Mouse (Mus musculus) neural tube, embryonic 13.5 days (tissue): ENCODE results near the gene Fli1. TPM values are rescaled to one million over a fixed set of nuclear protein-coding genes. Genes with fewer than 3 reads are reported as not detected.
A peak's percentile ranks its signal among the peaks of the same experiment; 100 is the strongest.

Source experiments
- ATAC-seq: fragments of 200-750 bp; cut with Nextera tagmentation; 2 replicates; pipeline ENCODE4 v1.8.0; 2017; ENCODE audit warnings: low read depth, mild to moderate bottlenecking, moderate TSS enrichment, moderate library complexity
- H3K27ac ChIP-seq: fragments of 300-500 bp; sonication (generic); replicated peaks from 2 replicates; pipeline ENCODE4 v1.5.1; 2015; ENCODE audit warnings: moderate library complexity, mild to moderate bottlenecking, inconsistent platforms
- H3K27me3 ChIP-seq: fragments of 300-500 bp; sonication (generic); 2 replicates; pipeline ENCODE4 v1.6.1; 2015; ENCODE audit warnings: mild to moderate bottlenecking, inconsistent platforms
- H3K36me3 ChIP-seq: fragments of 300-500 bp; sonication (generic); 2 replicates; pipeline ENCODE4 v1.6.1; 2015; ENCODE audit warnings: mild to moderate bottlenecking, inconsistent platforms
- H3K4me1 ChIP-seq: fragments of 300-500 bp; sonication (generic); replicated peaks from 2 replicates; pipeline ENCODE4 v1.6.1; 2015; ENCODE audit warnings: inconsistent platforms
- H3K4me2 ChIP-seq: fragments of 300-500 bp; sonication (generic); 2 replicates; pipeline ENCODE4 v1.6.1; 2015; ENCODE audit warnings: inconsistent platforms, mild to moderate bottlenecking, moderate library complexity
- H3K4me3 ChIP-seq: fragments of 300-500 bp; sonication (generic); 2 replicates; pipeline ENCODE4 v1.5.1; 2015; ENCODE audit warnings: mild to moderate bottlenecking, inconsistent platforms
- H3K9ac ChIP-seq: fragments of 300-500 bp; sonication (generic); 2 replicates; pipeline ENCODE4 v1.6.1; 2015; ENCODE audit warnings: moderate library complexity, mild to moderate bottlenecking, inconsistent platforms
- H3K9me3 ChIP-seq: fragments of 300-500 bp; sonication (generic); 2 replicates; pipeline ENCODE4 v1.6.1; 2016; ENCODE audit warnings: inconsistent platforms
- WGBS: fragments of 180-500 bp; shearing (Covaris S2); methylation state at CpG from one replicate; pipeline ENCODE4 v1.1.7; 2015; 5-methylcytosine and 5-hydroxymethylcytosine counted together
- polyA plus RNA-seq: library from polyadenylated mRNA; unstranded; fragments of >200 nt; fragmentation: Nextera tagmentation; extraction: Ambion mirVana; gene quantifications from 2 replicates; pipeline ENCODE4 v1.2.1, GENCODE M21; 2015

Fli1 gene
- polyA plus RNA-seq, 1 experiment from 2014 or later = 10.1 TPM

DNA sequence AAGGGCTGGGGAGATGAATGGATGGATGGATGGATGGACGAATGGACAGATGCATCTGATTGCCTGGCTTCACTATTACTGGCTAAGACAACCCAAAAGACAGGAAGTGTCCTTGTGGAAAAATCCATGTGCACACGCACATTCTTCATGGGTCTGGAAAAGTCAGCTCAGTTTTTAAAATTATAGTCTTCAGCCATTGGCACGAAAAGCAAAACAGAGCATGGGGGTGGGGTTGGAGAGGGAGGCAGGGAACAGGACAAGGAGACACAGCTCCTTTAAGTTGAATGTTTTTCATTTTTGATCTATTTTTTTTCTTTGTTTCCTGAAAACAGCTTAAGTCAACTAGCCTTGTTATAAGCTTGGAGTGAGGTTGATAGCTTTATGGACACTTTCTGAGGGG lies 111.6 kb downstream of the Fli1 start:
- Histone ChIP-seq H3K27ac (no peak overlapping the region), H3K27me3 (no peaks in the 10 kb centered on the region), H3K9me3 (no peaks in the 10 kb centered on the region), H3K36me3 (no peaks in the 10 kb centered on the region), H3K4me2 (no peak overlapping the region), H3K9ac (no peak overlapping the region), H3K4me3 (no peak overlapping the region), H3K4me1 (no peaks in the 10 kb centered on the region)
- no peak for ATAC-seq
- 90% methylated on average over 3 of the region's 3 CpGs for WGBS

DNA sequence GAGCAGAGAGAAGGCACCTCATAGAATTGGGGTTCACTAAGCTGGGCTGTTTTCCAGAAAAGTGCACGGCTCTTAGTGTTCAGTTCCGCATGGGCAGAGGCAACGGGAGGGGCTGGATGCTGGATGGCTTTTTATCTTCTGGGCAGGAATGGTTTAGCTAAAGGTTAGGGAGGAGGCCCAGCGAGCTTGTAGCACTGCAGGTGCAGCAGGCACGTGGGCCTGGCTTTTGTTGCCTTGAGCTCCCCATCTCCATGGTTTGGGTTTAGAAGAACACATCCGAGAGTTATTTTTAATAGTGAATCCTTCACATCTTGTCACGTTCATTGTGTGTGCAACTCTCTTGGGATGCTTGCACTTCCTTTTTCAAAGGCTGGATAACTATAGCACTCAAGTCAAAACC lies 117.3 kb downstream of the Fli1 start:
- no peak overlapping the region for H3K27ac ChIP-seq
- ATAC-seq = no peak
- H3K36me3 ChIP-seq = no peaks in the 10 kb centered on the region
- no peaks in the 10 kb centered on the region for H3K4me1 ChIP-seq
- no peak overlapping the region for H3K9ac ChIP-seq
- no peaks in the 10 kb centered on the region for H3K9me3 ChIP-seq
- H3K27me3 ChIP-seq = no peaks in the 10 kb centered on the region
- WGBS = 79% methylated on average over 7 of the region's 7 CpGs
- no peak overlapping the region for H3K4me3 ChIP-seq
- H3K4me2 ChIP-seq = no peak overlapping the region

- no peak overlapping the region for H3K27ac ChIP-seq
- no peaks in the 10 kb centered on the region for H3K9me3 ChIP-seq
- no peak overlapping the region for H3K4me2 ChIP-seq
- H3K4me1 ChIP-seq = no peaks in the 10 kb centered on the region
- H3K4me3 ChIP-seq = no peak overlapping the region
- H3K27me3 ChIP-seq = no peaks in the 10 kb centered on the region
- H3K9ac ChIP-seq = no peak overlapping the region
- ATAC-seq = no peak
- no peaks in the 10 kb centered on the region for H3K36me3 ChIP-seq
Observed at GRCm38 (mm10) chr9:32420711-32421110, 122.0 kb downstream of the Fli1 start.

DNA sequence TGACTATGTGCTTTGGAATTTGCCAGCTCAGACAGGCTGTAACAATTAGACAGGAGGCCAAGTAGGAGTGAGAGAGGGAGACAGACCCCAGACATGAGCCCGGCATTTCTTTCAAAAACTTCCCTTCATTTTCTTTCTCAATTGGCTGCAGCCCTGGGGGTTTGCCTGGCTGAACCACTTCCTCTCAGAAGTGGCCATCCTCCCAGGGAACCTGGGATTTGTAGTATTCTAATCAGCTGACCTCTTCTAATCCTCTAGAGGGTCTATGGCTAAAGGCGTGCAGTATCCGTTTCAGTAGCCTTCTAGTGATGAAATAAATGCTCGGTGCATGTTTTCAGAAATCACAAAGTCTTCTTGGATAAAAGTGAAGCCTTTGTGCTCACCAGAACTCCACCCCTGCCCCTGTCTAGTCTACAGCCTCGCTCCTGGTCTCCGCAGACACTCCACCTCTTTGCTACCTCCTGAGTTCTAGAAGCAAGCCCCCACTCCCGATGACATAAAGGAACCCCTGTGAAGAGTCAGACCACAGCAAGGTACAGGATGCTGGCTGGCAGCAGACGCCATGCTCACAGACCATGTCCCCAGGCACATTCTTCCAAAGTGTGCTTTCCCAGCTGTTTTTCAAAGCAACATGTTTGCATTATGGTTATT lies 125.1 kb downstream of the Fli1 start:
- no peak overlapping the region for H3K27ac ChIP-seq
- ATAC-seq = no peak
- H3K4me2 ChIP-seq = no peak overlapping the region
- H3K4me1 ChIP-seq = no peaks in the 10 kb centered on the region
- H3K9me3 ChIP-seq = no peaks in the 10 kb centered on the region
- WGBS = 54% methylated on average over 8 of the region's 8 CpGs
- no peak overlapping the region for H3K4me3 ChIP-seq
- H3K9ac ChIP-seq = no peak overlapping the region
- H3K36me3 ChIP-seq = no peaks in the 10 kb centered on the region
- H3K27me3 ChIP-seq = no peaks in the 10 kb centered on the region

DNA sequence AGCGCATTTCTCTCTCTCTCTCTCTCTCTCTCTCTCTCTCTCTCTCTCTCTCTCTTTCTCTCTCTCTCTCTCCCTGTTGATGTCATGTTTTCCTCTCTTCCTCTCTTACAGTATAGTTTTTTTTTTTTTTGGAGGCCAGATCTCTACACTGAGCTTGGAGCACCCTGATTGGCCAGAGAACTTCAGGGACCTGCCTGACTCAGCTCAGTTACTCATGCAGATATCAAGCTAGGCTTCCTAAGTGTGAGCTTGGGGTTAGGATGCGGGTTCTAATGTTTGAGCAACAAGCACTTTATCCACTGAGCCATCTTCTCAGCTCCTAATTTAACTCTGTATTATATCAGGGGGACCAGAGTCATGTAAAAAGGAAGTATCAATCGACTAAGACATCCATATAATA lies 126.7 kb downstream of the Fli1 start:
- H3K4me3 ChIP-seq = no peak overlapping the region
- 92% methylated on average over 3 of the region's 3 CpGs for WGBS
- H3K4me2 ChIP-seq = no peak overlapping the region
- no peak overlapping the region for H3K9ac ChIP-seq
- H3K27me3 ChIP-seq = no peaks in the 10 kb centered on the region
- no peaks in the 10 kb centered on the region for H3K4me1 ChIP-seq
- H3K36me3 ChIP-seq = no peaks in the 10 kb centered on the region
- H3K27ac ChIP-seq = no peak overlapping the region
- no peaks in the 10 kb centered on the region for H3K9me3 ChIP-seq
- no peak for ATAC-seq

DNA sequence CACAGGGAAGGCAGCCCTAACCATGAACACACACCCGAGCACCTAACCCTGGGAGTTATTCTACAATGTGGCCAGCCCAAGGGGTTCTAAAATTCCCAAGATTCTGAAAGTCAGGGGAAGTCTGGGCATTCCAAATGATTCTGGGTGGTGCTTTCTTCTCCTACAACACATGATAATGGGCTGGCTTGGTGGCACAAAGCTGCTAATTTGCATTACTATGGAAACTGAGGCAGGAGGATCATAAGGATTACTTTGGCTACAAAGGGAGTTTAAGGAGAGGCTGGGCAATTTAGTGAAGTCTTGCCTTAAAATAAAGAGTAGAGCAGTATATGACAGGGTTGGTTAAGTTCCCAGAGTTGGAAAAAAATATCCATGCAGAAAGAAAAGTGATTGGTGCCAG lies 127.7 kb downstream of the Fli1 start:
- WGBS = 29% methylated on average over 1 of the region's 1 CpGs
- no peaks in the 10 kb centered on the region for H3K4me1 ChIP-seq
- no peaks in the 10 kb centered on the region for H3K9me3 ChIP-seq
- 0 out of 2 replicates have a peak, but pooled peaks cover 5% of the 10 kb centered on the region for H3K27me3 ChIP-seq
- no peak overlapping the region for H3K9ac ChIP-seq
- no peak overlapping the region for H3K4me3 ChIP-seq
- H3K4me2 ChIP-seq = no peak overlapping the region
- no peak for ATAC-seq
- H3K27ac ChIP-seq = no peak overlapping the region
- H3K36me3 ChIP-seq = no peaks in the 10 kb centered on the region

- 70% methylated on average over 10 of the region's 10 CpGs for WGBS
Observed at GRCm38 (mm10) chr9:32412836-32413580, 129.7 kb downstream of the Fli1 start.

DNA sequence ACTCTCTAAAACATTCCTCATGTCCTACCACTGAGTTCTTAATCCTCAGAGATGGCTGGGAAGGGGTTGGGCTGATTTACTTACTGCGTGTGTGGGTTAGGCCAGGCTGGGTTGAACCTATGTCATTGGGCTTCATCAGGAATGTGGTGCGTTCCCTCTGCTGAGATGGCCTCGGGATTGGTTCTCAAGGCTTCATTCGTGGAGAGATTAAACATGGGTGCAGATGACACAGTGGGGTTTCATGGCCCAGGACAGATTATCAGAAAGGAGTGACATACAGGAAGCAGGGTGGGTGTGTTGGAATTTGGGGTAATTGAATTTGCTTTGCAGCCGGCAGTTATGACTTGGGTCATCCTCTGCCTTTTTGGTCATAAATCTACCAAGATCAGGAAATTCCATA lies 131.2 kb downstream of the Fli1 start:
- 84% methylated on average over 5 of the region's 5 CpGs for WGBS
- Histone ChIP-seq H3K4me1 (peaks cover 14% of the 10 kb centered on the region), H3K27me3 (peaks cover 25% of the 10 kb centered on the region), H3K27ac (no peak overlapping the region), H3K4me2 (no peak overlapping the region), H3K9me3 (no peaks in the 10 kb centered on the region), H3K4me3 (no peak overlapping the region), H3K9ac (no peak overlapping the region), H3K36me3 (no peaks in the 10 kb centered on the region)
- ATAC-seq = no peak

More at GRCm38 (mm10) chr9:32412836-32413580, 129.7 kb downstream of the Fli1 start:
- no peaks in the 10 kb centered on the region for H3K36me3 ChIP-seq
- H3K9ac ChIP-seq = no peak overlapping the region
- no peak overlapping the region for H3K27ac ChIP-seq
- peaks cover 14% of the 10 kb centered on the region for H3K27me3 ChIP-seq
- no peak for ATAC-seq
- no peaks in the 10 kb centered on the region for H3K9me3 ChIP-seq
- peaks cover 14% of the 10 kb centered on the region for H3K4me1 ChIP-seq
- H3K4me3 ChIP-seq = no peak overlapping the region
- H3K4me2 ChIP-seq = no peak overlapping the region

DNA sequence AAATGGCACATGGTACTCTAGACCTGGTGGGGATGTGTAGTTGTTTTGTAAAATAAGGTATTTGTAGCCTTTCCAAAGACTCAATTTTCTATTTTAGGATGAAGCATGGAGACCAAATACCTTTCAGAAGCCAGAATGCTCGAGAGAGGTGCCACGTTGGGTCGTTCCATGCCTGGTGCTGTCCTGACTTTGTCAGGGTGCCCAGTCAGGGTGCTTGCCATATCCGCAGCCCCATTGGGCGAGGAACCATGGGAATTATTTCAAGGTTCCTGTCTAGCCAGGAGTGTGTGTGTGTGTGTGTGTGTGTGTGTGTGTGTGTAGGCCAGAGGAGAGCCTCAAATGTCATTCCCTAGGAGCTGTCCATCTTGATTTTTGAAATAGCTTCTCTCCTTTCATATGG lies 132.0 kb downstream of the Fli1 start:
- Histone ChIP-seq H3K27ac (no peak overlapping the region), H3K36me3 (no peaks in the 10 kb centered on the region), H3K4me3 (no peak overlapping the region), H3K4me2 (no peak overlapping the region), H3K9me3 (no peaks in the 10 kb centered on the region), H3K27me3 (peaks cover 29% of the 10 kb centered on the region), H3K9ac (no peak overlapping the region), H3K4me1 (peaks cover 14% of the 10 kb centered on the region)
- ATAC-seq = no peak
- WGBS = 97% methylated on average over 5 of the region's 5 CpGs

- WGBS = under 1% methylated on average over 47 of the region's 47 CpGs
- Histone ChIP-seq H3K9ac (peak overlapping the region; percentile 80), H3K36me3 (no peaks in the 10 kb centered on the region), H3K4me3 (peak overlapping the region; percentile 50), H3K27me3 (peaks cover 29% of the 10 kb centered on the region), H3K4me1 (peaks cover 14% of the 10 kb centered on the region), H3K9me3 (no peaks in the 10 kb centered on the region), H3K27ac (no peak overlapping the region), H3K4me2 (peak overlapping the region; percentile 97)
- ATAC-seq = peak; percentile 38; the same call in 1 of the 2 replicates
Observed at GRCm38 (mm10) chr9:32409060-32409961, 133.3 kb downstream of the Fli1 start.

DNA sequence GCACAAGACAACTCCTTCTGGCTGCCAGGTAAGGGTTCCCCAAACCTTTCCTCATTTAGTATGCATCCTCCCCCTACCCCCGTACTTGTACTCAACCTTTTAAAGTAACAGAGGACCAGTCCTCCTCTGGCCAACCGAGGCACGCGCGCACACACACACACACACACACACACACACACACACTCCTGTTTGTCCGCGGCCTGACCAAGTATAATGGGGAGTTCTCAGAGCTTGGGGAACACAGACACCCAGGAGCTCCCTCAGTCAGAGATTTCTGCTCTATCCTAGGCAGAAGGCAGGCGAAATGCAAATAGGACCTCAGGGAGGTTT lies 134.0 kb downstream of the Fli1 start:
- Histone ChIP-seq H3K27me3 (peaks cover 29% of the 10 kb centered on the region), H3K4me3 (peak overlapping the region; percentile 50), H3K4me2 (peak overlapping the region; percentile 97), H3K9ac (peak overlapping the region; percentile 80), H3K4me1 (peaks cover 14% of the 10 kb centered on the region), H3K9me3 (no peaks in the 10 kb centered on the region), H3K27ac (no peak overlapping the region), H3K36me3 (no peaks in the 10 kb centered on the region)
- 0 out of 2 replicates have a peak, but pooled peaks have one; percentile 28 for ATAC-seq
- WGBS = 13% methylated on average over 8 of the region's 8 CpGs
